Mouse (Mus musculus): ENCODE measurements around the gene Slk. TPM values are rescaled to one million over a fixed set of nuclear protein-coding genes. Genes with fewer than 3 reads are reported as not detected.

Gene Slk
- polyA plus RNA-seq, 1 experiment from 2014 or later = 6.9 TPM

- Histone ChIP-seq H3K4me1 (replicated peaks) (peaks cover 5% of the 10 kb centered on the region), H3K27ac (replicated peaks) (no peak overlapping the region), H3K27me3 (no peaks in the 10 kb centered on the region), H3K9ac (no peak overlapping the region), H3K9me3 (no peaks in the 10 kb centered on the region), H3K4me2 (no peak overlapping the region), H3K4me3 (no peak overlapping the region), H3K36me3 (no peaks in the 10 kb centered on the region)
- WGBS = 88% methylated on average over 3 of the region's 3 CpGs
- no peak for ATAC-seq (ENCODE audit: low read depth)
Observed at GRCm38 (mm10) chr19:47573718-47574117, 5.8 kb upstream of the Slk start.

GRCm38 (mm10) chr19:47578581-47579224 lies 775 bp upstream of the Slk start:
- ATAC-seq (ENCODE audit: low read depth) = no peak
- no peaks in the 10 kb centered on the region for H3K36me3 ChIP-seq
- H3K4me1 ChIP-seq (replicated peaks) = peaks cover 32% of the 10 kb centered on the region
- H3K4me3 ChIP-seq = peak overlapping the region; percentile 79
- no peaks in the 10 kb centered on the region for H3K27me3 ChIP-seq
- 13% methylated on average over 13 of the region's 13 CpGs for WGBS
- peak overlapping the region; percentile 97 for H3K4me2 ChIP-seq
- H3K27ac ChIP-seq (replicated peaks) = peak overlapping the region; percentile 95
- peak overlapping the region; percentile 96 for H3K9ac ChIP-seq
- H3K9me3 ChIP-seq = no peaks in the 10 kb centered on the region

GRCm38 (mm10) chr19:47579788-47580631 lies 532 bp downstream of the Slk start:
- H3K9ac ChIP-seq = peak overlapping the region; percentile 96
- peak overlapping the region; percentile 79 for H3K4me3 ChIP-seq
- under 1% methylated on average over 65 of the region's 96 CpGs for whole genome bisulfite sequencing
- peak overlapping the region; percentile 95 for H3K27ac ChIP-seq (replicated peaks)
- H3K27me3 ChIP-seq = no peaks in the 10 kb centered on the region
- no peaks in the 10 kb centered on the region for H3K36me3 ChIP-seq
- peaks cover 32% of the 10 kb centered on the region for H3K4me1 ChIP-seq (replicated peaks)
- peak; percentile 86 for ATAC-seq (ENCODE audit: low read depth)
- H3K4me2 ChIP-seq = peak overlapping the region; percentile 97
- no peaks in the 10 kb centered on the region for H3K9me3 ChIP-seq

- Histone ChIP-seq H3K4me2 (no peak overlapping the region), H3K4me3 (no peak overlapping the region), H3K27ac (replicated peaks) (no peak overlapping the region), H3K27me3 (no peaks in the 10 kb centered on the region), H3K4me1 (replicated peaks) (peaks cover 28% of the 10 kb centered on the region), H3K9me3 (no peaks in the 10 kb centered on the region), H3K36me3 (no peaks in the 10 kb centered on the region), H3K9ac (no peak overlapping the region)
- no peak for ATAC-seq (ENCODE audit: low read depth)
- WGBS = 79% methylated on average over 1 of the region's 1 CpGs
Observed at GRCm38 (mm10) chr19:47585772-47586171, 6.3 kb downstream of the Slk start.

- Histone ChIP-seq H3K4me2 (no peak overlapping the region), H3K27ac (replicated peaks) (no peak overlapping the region), H3K36me3 (no peaks in the 10 kb centered on the region), H3K4me1 (replicated peaks) (peaks cover 16% of the 10 kb centered on the region), H3K9me3 (no peaks in the 10 kb centered on the region), H3K9ac (no peak overlapping the region), H3K4me3 (no peak overlapping the region), H3K27me3 (no peaks in the 10 kb centered on the region)
- ATAC-seq (ENCODE audit: low read depth) = no peak
- WGBS = 98% methylated on average over 1 of the region's 1 CpGs
Observed at GRCm38 (mm10) chr19:47587009-47587408, 7.5 kb downstream of the Slk start.

GRCm38 (mm10) chr19:47608513-47608912 lies 29.0 kb downstream of the Slk start:
- Histone ChIP-seq H3K4me3 (no peak overlapping the region), H3K36me3 (peaks cover 6% of the 10 kb centered on the region; the same call in 1 of the 2 replicates), H3K27me3 (no peaks in the 10 kb centered on the region), H3K4me1 (replicated peaks) (no peaks in the 10 kb centered on the region), H3K9ac (no peak overlapping the region), H3K27ac (replicated peaks) (no peak overlapping the region), H3K4me2 (no peak overlapping the region), H3K9me3 (no peaks in the 10 kb centered on the region)
- no peak for ATAC-seq (ENCODE audit: low read depth)
- 57% methylated on average over 3 of the region's 3 CpGs for WGBS

GRCm38 (mm10) chr19:47613442-47613841 lies 34.0 kb downstream of the Slk start:
- Histone ChIP-seq H3K9me3 (no peaks in the 10 kb centered on the region), H3K27me3 (no peaks in the 10 kb centered on the region), H3K4me1 (replicated peaks) (no peaks in the 10 kb centered on the region), H3K36me3 (peaks cover 34% of the 10 kb centered on the region), H3K9ac (no peak overlapping the region), H3K4me3 (no peak overlapping the region), H3K4me2 (no peak overlapping the region), H3K27ac (replicated peaks) (no peak overlapping the region)
- 57% methylated on average over 7 of the region's 7 CpGs for WGBS
- ATAC-seq (ENCODE audit: low read depth) = no peak

GRCm38 (mm10) chr19:47621478-47621877 lies 42.0 kb downstream of the Slk start:
- peaks cover 70% of the 10 kb centered on the region for H3K36me3 ChIP-seq

GRCm38 (mm10) chr19:47624940-47625711 lies 45.6 kb downstream of the Slk start:
- Histone ChIP-seq H3K4me3 (no peak overlapping the region), H3K9ac (peak overlapping the region; percentile 38; the same call in 1 of the 2 replicates), H3K4me1 (replicated peaks) (peaks cover 24% of the 10 kb centered on the region), H3K27me3 (no peaks in the 10 kb centered on the region), H3K36me3 (peaks cover 44% of the 10 kb centered on the region), H3K4me2 (peak overlapping the region; percentile 24), H3K27ac (replicated peaks) (peak overlapping the region; percentile 76), H3K9me3 (no peaks in the 10 kb centered on the region)
- 25% methylated on average over 10 of the region's 10 CpGs for WGBS
- no peak for ATAC-seq (ENCODE audit: low read depth)

More at GRCm38 (mm10) chr19:47621478-47621877, 42.0 kb downstream of the Slk start:
- H3K9me3 ChIP-seq = no peaks in the 10 kb centered on the region
- 83% methylated on average over 8 of the region's 8 CpGs for WGBS
- H3K9ac ChIP-seq = no peak overlapping the region
- no peak for ATAC-seq (ENCODE audit: low read depth)
- no peak overlapping the region for H3K27ac ChIP-seq (replicated peaks)
- H3K27me3 ChIP-seq = no peaks in the 10 kb centered on the region
- H3K4me1 ChIP-seq (replicated peaks) = peaks cover 14% of the 10 kb centered on the region; the same call in 1 of the 2 replicates
- H3K4me3 ChIP-seq = no peak overlapping the region
- no peak overlapping the region for H3K4me2 ChIP-seq

GRCm38 (mm10) chr19:47627450-47627849 lies 48.0 kb downstream of the Slk start:
- H3K27ac ChIP-seq (replicated peaks) = peak overlapping the region; percentile 24; the same call in 1 of the 2 replicates
- ATAC-seq (ENCODE audit: low read depth) = no peak
- no peaks in the 10 kb centered on the region for H3K27me3 ChIP-seq
- H3K4me1 ChIP-seq (replicated peaks) = peaks cover 24% of the 10 kb centered on the region
- H3K9me3 ChIP-seq = no peaks in the 10 kb centered on the region
- WGBS = 65% methylated on average over 10 of the region's 10 CpGs
- H3K4me2 ChIP-seq = peak overlapping the region; percentile 25
- no peak overlapping the region for H3K9ac ChIP-seq
- H3K36me3 ChIP-seq = peaks cover 36% of the 10 kb centered on the region
- H3K4me3 ChIP-seq = no peak overlapping the region

- H3K4me2 ChIP-seq = no peak overlapping the region
- H3K27me3 ChIP-seq = no peaks in the 10 kb centered on the region
- no peaks in the 10 kb centered on the region for H3K9me3 ChIP-seq
- H3K27ac ChIP-seq (replicated peaks) = no peak overlapping the region
- ATAC-seq (ENCODE audit: low read depth) = no peak
- H3K36me3 ChIP-seq = peaks cover 21% of the 10 kb centered on the region; the same call in 1 of the 2 replicates
- peaks cover 24% of the 10 kb centered on the region for H3K4me1 ChIP-seq (replicated peaks)
- H3K4me3 ChIP-seq = no peak overlapping the region
- no peak overlapping the region for H3K9ac ChIP-seq
- WGBS = 79% methylated on average over 5 of the region's 5 CpGs
Observed at GRCm38 (mm10) chr19:47629068-47629467, 49.6 kb downstream of the Slk start.

GRCm38 (mm10) chr19:47630381-47630780 lies 50.9 kb downstream of the Slk start:
- H3K9ac ChIP-seq = no peak overlapping the region
- H3K4me2 ChIP-seq = no peak overlapping the region
- H3K9me3 ChIP-seq = no peaks in the 10 kb centered on the region
- H3K27me3 ChIP-seq = no peaks in the 10 kb centered on the region
- H3K4me1 ChIP-seq (replicated peaks) = peaks cover 13% of the 10 kb centered on the region
- peaks cover 17% of the 10 kb centered on the region; the same call in 1 of the 2 replicates for H3K36me3 ChIP-seq
- WGBS = 84% methylated on average over 5 of the region's 5 CpGs
- ATAC-seq (ENCODE audit: low read depth) = no peak
- no peak overlapping the region for H3K4me3 ChIP-seq
- H3K27ac ChIP-seq (replicated peaks) = no peak overlapping the region
